Mouse (Mus musculus) fat pad, adult 2 months (tissue): ENCODE data around the gene Osbpl5.
A peak's percentile ranks its signal among the peaks of the same experiment; 100 is the strongest.

Experiments
- DNase-seq: peaks from one replicate; pipeline ENCODE4 v3.0.0-alpha.2; 2011; ENCODE audit warnings: low read depth, low spot score; ENCODE audit errors: extremely low read depth

Gene Osbpl5

DNA sequence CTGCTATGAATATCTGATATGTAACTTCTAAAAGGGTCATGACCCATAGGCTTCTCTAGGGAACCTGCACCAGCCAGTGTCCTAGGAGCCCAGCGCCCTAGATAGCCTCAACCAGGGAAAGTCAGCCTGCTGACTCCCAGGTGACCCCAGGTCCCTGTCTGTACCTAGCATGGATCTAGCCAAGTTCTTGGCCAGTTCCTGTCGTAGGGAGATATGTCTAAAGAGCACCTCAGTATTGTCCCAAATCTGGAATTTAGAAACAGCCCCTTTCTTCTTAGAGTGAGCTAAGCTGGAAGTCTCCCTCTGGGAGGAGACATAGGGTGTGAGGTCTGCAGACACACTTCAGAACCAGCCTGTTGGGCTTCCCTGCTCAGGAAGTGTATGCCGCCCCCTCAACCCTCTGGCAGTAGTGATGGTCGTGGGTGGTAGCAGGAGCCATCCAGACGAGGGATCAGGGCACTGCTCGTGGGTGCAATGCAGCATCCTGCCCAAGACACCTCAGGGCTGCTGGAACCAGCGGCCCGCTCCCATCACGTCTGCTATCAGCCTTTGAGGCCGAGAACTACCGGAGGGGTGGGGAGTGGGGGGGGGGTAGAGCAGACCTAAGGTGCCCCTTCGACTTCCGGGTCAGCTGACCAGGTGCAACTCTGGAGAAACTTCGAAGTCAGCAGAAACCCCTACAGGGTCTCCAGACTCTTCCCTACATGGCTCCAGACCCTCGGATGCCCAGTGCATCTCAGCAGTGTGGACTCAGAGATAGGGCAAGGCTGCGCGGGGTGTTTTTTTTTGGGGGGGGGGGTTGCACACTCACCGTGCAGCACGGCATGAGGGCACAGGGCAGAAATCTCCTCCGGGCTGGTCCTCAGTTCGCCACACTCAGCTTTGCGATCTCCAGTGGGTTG lies at the start of gene Osbpl5:
Gene Osbpl5, minus strand, starts transcription at position 861 of the 902 bp plus-strand sequence.
- DNase-seq: no peak

DNA sequence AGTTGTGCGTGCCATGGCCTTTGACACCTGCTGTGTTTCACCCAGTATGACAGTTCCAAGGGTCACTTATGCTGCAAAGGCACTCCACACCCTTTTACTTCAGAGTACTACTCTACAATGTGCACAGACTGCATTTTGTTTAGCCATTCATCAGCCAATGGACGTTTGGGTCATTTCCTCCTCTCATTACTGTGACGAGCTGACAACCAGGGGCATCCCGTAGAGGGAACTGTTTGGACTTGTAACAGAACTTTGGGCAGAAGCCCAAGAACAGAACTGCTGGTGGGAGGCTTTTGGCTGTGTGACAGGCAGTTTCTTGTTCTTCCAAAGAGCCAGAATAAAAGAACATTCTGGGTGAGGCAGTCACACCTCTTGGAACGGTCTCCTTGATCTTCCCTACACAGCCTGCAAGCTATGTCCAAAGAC lies 48.4 kb upstream of the Osbpl5 start:
- peak; percentile 50 for DNase-seq

DNA sequence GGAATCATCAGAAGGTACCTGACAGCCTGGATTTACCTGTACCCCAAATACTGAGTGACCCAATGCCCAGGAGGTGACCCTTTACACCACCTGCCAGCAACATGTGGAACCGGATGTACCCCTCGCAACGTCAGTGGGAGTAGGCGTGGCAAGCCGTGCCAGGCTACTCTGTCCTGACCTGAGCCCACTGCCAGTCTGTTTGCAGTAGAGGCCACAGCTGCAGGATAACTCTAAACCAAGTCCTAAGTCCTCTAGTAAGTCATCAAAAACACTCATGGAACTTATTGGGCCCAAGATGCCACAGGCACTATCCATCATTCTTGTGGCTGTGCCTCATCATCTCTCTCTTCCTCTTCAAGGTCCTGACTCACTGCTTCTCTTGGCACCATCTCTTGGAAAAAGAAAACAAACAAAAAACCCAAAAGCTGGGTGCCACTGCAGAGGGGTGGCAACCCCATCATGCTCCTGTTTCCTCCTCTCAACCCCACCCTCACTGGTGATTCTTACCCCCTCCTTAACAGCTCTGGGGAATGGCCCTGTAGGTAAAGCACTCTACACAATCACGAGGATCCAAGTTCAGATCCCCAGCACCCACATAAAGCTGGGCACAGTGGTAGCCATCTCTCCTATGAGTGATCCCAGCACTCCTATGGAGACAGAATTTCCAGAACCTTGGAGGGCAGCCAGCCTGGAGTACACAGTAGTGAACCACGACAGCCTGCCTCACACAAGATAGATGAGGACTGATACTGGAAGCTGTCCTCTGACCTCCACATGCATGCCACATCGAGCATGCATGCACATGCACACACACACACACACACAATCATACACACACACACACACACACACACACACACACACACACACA lies 44.6 kb upstream of the Osbpl5 start:
- no peak for DNase-seq

DNA sequence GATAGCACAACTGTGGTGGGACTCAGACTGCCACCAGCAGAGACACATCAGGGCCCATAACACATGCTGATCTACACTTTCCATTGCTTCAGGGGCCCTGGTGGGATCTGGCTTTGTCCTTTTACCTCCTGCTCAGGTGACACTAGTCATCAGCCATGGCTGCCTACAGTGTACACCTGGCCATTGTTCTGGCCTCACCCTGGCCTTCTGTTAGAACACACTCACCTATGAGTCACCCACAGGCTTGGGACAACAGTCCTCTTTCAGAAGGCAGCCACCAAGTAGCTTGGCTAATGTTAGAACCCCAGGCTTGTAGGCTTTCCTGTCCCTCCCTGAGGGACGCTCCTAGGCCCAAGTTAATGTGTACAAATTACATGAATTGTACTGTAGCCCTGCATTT lies 44.0 kb upstream of the Osbpl5 start:
- no peak for DNase-seq

DNA sequence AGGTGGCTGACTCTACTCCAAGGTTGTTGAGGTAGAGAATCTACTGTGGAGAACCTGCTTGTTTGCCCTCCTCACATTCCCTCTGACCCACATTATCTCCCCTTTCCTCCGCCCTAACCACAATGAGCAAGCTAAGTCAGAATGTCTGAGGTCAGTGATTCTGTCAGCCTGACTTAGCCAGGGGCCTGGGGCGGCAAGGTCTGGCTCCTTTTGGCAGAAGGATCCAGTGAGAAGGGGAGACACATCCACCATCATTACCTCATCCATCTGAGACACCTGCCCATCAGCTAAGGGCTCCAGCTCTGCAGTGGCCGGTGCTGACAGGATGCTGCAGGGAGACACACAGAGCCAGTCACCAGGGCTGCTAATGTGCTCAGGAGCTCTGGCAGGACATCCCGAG lies 42.0 kb upstream of the Osbpl5 start:
- DNase-seq: no peak

DNA sequence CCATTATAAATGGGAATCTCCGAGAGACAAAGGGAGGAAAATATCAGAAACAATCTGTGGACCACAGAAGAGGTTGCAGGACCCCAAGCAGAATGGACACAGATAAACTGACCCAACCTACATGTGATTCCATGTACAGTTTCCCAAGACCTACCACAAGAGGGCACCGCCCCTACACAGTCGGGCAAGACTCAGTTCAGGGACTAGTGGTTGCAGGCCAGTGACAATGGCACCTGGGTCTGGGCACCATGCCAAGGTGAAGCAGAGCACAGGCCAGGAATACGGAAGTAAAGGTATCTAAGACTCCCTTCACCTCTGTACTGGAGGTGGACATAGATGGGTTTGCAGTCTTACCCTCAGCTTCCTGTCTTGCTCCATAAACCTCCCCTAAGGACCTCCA lies 36.3 kb upstream of the Osbpl5 start:
- DNase-seq: no peak

DNA sequence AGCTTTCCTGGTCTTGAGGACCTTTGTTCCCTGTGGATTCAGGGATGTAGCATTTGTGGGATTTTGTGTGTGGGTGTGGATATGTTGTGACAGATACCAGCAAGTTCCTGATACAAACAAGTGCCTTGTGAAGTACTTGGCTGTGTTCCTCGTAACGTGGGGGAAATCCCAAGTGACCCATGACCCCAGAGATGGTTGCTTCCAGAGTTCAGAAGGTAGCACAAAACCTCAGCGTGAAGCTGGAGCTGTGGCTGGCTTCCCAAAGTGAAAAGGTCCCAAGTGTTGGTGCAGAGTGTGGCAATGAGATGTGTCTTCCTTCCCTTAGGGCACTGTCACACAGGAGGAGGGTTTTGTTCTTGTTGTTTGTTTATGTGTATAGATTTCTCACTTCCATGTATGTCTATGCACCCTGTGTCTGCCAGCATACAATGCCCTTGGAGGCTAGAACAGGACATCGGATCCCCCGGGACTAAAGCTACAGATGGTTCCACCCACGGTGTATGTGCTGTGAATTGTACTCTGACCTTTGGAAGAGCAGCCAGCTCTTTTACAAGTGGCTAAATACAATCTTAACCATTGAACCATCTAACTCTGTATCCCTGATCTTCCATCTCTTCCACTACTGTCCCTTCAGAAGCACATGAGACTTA lies 35.7 kb upstream of the Osbpl5 start:
- DNase-seq: no peak

DNA sequence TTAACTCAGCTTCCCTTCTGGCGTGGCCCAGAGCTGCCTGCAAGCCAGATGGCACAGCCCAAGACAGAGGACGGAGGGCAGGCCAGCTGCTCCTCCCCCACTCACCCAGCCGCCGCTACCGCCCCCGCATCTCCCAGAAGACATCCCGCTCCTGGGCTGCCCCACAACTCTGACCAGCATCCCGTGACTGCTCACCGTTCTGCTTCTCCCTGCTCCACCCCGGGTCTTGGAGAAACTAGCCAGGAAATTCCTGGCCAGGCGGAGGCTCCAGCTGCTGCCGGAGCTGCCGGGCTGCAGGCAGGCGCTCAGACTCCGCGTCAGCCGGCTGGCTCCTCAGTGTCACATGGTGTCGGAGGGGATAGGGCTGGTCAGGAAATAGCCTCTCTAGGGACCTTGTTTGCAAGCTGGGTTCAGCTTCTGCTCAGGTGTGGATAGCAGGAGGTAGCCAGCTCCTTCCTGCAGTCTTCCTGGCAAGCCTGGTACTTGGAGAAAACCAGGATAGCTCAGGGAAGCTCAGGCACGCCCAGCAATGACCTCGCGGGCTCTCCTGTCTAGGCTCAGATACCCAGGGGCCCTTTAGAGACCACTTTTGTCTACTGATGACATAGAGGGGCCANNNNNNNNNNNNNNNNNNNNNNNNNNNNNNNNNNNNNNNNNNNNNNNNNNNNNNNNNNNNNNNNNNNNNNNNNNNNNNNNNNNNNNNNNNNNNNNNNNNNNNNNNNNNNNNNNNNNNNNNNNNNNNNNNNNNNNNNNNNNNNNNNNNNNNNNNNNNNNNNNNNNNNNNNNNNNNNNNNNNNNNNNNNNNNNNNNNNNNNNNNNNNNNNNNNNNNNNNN lies 27.4 kb upstream of the Osbpl5 start, which contains the start of gene Mrgpre:
Gene Mrgpre, minus strand, starts transcription at position 505 of the 834 bp plus-strand sequence.
- DNase-seq: no peak

DNA sequence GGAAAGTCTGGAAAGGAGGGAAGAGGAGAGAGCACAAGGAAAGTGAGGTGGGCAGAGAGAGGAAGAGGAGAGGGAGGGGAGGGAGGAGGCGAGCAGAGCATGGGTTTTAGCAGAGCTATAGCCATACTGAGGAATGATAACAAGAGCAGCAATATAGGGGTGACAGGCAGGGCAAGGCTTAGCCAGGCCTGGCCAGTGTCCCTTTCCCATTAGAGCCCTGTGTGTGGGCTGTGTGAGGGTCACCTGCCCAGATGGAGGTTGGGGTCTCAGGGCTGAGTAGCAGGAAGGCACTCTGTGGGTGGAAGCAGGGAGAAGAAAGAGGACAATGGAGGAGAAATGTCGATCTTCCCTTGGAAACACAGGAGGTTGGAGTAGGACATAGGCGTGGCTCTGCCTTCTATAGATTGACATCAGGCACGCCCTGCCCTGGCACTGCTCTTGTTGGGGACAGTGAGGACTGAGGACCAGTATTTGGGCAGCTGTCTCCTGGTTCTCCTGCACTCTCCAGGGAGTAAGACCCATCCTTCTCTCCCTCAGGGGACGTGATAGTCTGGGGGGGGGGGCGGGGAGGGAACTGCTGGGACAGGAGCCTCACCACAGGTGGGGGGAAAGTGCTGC lies 26.7 kb upstream of the Osbpl5 start:
- no peak for DNase-seq

DNA sequence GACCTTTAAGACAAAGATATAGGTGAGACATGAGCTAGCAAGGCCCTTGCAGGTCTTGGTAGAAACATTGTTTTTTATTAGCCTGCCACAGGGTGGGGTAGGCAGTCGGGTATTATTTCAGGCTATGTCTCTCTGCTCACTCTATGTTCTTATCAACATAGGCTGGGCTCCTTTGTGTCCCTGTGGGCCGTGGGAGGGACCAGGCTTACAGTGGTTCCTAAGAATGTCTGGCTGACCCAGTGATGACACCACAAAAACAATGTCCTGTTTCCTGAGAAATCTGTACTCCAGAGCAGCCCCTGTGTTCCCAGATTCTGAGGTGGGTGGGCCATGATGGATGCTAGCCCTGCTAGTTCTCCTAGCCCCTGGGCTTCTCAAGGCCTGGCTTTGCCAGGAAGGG lies 20.6 kb upstream of the Osbpl5 start:
- no peak for DNase-seq

DNA sequence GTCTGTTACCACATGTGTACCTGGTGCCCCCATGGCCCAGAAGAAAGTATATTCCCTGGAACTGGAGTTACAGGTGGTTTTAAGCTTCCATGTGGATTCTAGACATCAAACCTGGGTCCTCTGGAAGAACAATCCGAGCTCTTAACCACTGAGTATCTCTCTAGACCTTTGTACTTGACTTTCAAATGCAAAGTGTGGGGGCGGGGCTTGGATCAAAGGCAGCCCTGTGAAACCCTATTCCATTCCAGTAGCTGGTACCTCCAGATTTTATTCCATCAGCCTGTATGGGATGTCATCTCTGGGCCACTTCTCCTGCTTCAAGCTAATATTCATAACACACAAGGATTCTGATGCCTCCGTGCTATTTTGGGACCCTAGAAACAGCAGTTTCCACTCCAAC lies 19.4 kb upstream of the Osbpl5 start:
- no peak for DNase-seq

DNA sequence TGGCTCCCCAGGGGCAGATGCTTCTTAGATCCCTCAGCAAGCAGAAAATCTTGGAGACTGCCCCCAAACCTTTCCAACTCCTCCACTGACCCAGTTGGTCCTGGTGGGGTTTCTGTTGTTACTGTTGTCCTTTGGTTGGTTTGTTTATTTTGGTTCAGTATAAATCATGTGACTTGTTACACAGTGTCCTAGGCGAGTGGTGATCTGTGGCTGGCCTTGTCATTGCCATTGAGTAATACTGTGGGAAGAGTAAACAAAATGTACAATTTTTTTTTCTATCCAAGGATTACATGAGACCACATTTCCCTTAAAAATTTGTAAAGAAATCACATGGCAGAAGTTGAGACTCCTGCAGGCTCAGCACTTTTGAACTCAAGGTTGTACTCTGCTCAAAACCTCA lies 12.7 kb upstream of the Osbpl5 start:
- DNase-seq: no peak

DNA sequence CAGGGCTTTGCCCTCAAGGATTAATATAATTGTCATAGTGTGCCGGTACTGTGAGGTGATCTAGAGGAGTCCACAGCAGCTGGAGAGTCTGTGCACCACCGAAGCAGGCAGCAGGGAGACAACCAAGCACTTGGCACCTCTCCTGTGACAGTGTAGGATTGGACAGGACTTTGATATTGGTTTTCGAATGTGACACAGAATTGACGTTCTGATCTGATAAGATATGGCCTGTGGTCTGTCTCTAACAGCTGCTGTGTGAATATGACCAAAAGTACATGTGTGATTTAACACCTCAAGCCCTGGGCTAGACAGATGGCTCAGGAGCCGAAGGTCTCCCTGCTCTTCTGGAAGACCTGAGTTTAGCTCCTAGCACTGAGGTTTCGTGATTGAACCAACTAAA lies 11.5 kb upstream of the Osbpl5 start:
- no peak for DNase-seq

DNA sequence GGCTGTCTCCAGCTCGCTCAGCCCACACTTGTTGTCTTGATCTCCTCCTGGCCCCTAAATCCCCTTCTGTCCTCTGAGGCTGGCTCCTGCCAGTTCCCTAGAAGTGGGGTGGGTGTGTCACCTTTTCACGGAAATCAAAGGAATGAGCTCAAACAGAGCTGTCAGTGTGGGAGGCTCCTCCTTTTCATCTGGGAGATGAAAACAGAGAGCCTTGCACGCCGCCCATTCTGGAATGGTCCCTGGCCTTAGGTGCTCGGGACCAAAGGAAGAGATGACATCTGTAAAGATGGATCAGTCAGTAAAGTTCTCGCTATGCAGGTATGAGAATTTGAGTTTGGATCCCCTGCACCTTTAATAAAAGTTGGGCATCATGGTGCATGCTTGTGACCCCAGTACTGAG lies 10.1 kb upstream of the Osbpl5 start, which contains the start of gene Mrgprg:
Gene Mrgprg, minus strand, starts transcription at position 101 of the 400 bp plus-strand sequence.
- DNase-seq: no peak

DNA sequence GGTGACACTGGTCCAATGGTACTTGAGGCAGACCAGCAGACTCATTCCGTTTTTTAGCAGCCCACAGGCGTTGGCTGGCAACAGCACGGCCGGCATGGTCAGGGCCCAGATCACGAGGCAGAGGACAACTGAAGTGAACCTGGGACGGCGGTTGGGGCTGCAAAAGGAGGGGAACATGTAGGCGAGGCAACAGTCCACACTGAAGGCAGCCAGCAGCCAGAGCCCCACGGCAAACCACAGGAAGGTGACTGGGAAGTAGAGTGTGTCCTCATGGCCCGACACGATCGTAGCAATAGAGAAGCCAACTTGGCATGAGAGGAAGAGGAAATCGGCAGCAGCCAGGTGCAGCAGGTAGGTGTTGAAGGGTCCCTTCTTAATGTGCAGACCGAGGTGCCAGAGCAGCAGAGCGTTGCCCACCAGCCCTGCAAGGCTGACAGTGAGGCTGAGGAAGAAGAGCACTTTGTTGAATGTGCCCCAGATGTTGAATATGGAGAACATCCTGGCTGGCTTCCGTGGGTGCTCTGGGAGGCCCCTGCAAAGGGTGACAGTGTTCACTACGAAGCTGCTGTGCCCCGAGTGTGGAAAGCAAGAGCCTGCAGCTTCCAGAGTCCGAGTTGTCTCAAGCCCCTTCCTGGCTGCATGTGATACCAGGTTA lies 8.2 kb upstream of the Osbpl5 start:
- no peak for DNase-seq

DNA sequence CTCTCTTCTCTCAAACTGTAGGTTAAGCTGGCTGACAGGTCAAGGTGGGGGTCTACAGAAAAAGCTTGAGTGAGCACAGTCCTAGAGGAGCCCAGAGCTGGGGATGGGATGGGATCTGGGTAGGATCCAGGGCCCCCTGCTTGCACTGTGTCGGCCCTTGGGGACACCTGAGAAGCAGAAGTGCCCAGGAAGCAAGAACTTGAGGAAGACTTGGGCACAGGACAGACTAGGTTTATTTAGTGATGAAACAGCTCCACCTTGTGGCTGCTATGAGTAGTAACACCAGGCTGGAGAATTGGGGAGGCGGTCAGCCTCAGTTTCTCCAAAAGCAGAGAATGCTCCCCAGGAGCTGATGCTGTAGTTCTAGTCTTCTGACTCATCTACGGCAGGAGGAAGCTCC lies 7.0 kb upstream of the Osbpl5 start:
- DNase-seq: no peak

DNA sequence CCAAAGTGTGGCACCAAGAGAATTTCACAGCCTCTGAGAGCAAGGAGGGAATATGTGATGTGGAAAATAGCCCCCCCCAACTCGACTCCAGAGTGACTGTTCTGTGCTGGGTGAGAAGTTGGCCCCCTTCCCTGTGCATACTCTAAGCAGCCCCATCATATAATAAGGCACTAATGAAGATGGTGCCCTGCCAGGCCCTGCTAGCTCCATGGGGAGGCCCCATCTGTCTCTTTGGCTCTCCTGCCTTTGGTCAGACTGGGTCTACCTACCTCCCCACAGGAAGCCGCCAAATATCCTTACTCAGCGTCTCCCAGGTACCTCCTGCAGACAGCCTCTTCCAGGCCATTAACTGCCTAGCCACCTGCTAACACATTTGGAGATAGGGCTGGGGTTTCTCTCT lies 2.2 kb upstream of the Osbpl5 start:
- no peak for DNase-seq

DNA sequence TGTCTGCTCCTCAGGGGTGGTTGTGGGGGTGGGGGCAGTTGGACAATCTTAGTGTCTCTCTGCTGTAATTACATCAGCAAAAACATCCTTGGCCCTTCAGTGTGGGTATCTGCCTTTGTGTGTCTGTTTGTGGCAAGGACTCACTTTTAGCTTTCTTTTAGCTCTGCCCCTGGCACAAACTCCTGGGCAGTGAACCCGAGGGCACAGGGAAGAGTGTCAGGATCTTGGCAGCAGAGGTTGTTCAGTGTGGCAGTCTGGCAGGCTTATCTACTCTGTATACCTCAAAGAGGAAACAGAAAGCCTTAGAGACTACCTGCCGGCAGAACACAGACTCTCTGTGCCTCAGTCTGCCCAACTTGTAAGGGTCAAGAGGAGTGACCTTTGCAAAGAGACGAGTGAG lies 911 bp upstream of the Osbpl5 start:
- DNase-seq: no peak

DNA sequence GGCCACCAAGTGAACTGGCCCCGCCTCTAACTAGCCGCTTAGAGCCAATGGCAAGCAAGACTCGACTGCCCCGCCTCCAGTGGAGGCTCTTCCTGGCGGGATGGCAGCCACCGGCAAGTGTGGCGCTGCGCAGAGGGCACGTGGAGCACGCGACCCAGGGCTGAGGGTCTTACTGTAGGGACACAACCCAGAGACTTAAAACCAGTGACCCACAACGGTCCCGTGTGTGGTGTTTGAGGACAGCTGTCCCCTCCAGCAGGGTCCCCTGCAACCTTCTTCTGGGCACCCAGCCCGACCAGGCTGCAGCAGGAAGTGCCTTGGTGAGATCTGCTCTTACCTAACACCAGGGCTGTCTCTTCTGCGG lies 224 bp upstream of the Osbpl5 start:
- no peak for DNase-seq
